Mouse (Mus musculus) 3T3-L1 (cell line): ENCODE results near the gene Appl2.

ENCODE experiments used
- DNase-seq: peaks from one replicate; pipeline ENCODE4 v3.0.0-alpha.2; 2015; ENCODE audit warnings: low read depth, low spot score

The Appl2 gene

GRCm38 (mm10) chr10:83631775-83632174 lies 16.8 kb downstream of the Appl2 start:
- DNase-seq = no peak

- DNase-seq = no peak
Measured at GRCm38 (mm10) chr10:83630899-83631298, 17.6 kb downstream of the Appl2 start.

GRCm38 (mm10) chr10:83629878-83630277 lies 18.7 kb downstream of the Appl2 start:
- no peak for DNase-seq

- DNase-seq = no peak
Measured at GRCm38 (mm10) chr10:83629190-83629781, 19.3 kb downstream of the Appl2 start.

- no peak for DNase-seq
Measured at GRCm38 (mm10) chr10:83628241-83628640, 20.3 kb downstream of the Appl2 start.

GRCm38 (mm10) chr10:83627113-83627687 lies 21.3 kb downstream of the Appl2 start:
- no peak for DNase-seq

GRCm38 (mm10) chr10:83624841-83625240 lies 23.7 kb downstream of the Appl2 start:
- no peak for DNase-seq

GRCm38 (mm10) chr10:83624065-83624464 lies 24.5 kb downstream of the Appl2 start:
- no peak for DNase-seq

GRCm38 (mm10) chr10:83620350-83621055 lies 28.0 kb downstream of the Appl2 start:
- no peak for DNase-seq

GRCm38 (mm10) chr10:83618819-83619440 lies 29.6 kb downstream of the Appl2 start:
- no peak for DNase-seq

- DNase-seq = peak; percentile 55
Measured at GRCm38 (mm10) chr10:83617366-83617765, 31.2 kb downstream of the Appl2 start.

GRCm38 (mm10) chr10:83612648-83613215 lies 35.8 kb downstream of the Appl2 start:
- DNase-seq = peak; percentile 52

GRCm38 (mm10) chr10:83611863-83612262 lies 36.7 kb downstream of the Appl2 start:
- DNase-seq = no peak

- no peak for DNase-seq
Measured at GRCm38 (mm10) chr10:83610518-83610917, 38.0 kb downstream of the Appl2 start.

- DNase-seq = no peak
Measured at GRCm38 (mm10) chr10:83608596-83608995, 39.9 kb downstream of the Appl2 start.

- DNase-seq = no peak
Measured at GRCm38 (mm10) chr10:83607111-83607510, 41.4 kb downstream of the Appl2 start.

GRCm38 (mm10) chr10:83605637-83606183 lies 42.8 kb downstream of the Appl2 start:
- no peak for DNase-seq

- no peak for DNase-seq
Measured at GRCm38 (mm10) chr10:83603956-83604564, 44.5 kb downstream of the Appl2 start.

GRCm38 (mm10) chr10:83600650-83601049 lies 47.9 kb downstream of the Appl2 start:
- DNase-seq = no peak

- DNase-seq = no peak
Measured at GRCm38 (mm10) chr10:83594526-83594925, 54.0 kb downstream of the Appl2 start.

- DNase-seq = no peak
Measured at GRCm38 (mm10) chr10:83592616-83593015, 55.9 kb downstream of the Appl2 start.
